Mouse (Mus musculus): ENCODE results near the gene Map3k6. TPM values are rescaled to one million over a fixed set of nuclear protein-coding genes. Genes with fewer than 3 reads are reported as not detected.

Gene Map3k6
- total RNA-seq (2021), result 1 to 10 TPM; 5.8 to 7.4 TPM
- long read RNA-seq, experiment 1, partial matches to known transcripts, result 4 of 11 reads
- long read RNA-seq, experiment 1, other reads (novel, unspliced or antisense), result 7 of 11 reads
- long read RNA-seq, experiment 2, partial matches to known transcripts, result 2 of 4 reads
- long read RNA-seq, experiment 2, other reads (novel, unspliced or antisense), result 1 of 4 reads

DNA sequence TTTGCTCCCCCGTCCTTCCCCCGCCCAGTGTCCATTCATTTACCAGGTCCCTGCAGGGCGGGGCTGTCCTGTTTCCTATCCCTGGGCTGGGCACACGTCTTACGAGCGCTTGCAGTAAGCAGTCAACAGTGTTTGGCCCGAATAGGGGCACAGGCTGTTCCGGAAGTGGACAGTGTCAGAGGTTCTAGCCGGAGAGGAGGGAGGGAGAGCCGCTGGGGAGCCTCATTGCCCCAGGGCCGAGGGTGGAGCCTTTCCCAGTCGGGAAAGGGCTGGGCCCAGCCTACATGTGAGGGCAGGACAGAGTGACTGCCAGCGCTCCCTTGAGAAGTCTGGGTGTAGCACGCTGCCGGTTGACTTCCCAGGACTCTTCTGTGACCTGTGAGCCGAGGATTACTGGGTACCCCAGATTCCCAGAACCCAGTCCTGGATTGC lies at the start of gene Map3k6:
Map3k6 (plus strand) TSS at position 329 of the 432 bp plus-strand sequence.
- DNase-seq (ENCODE audit: low spot score in 2 of 2), result no peak

DNA sequence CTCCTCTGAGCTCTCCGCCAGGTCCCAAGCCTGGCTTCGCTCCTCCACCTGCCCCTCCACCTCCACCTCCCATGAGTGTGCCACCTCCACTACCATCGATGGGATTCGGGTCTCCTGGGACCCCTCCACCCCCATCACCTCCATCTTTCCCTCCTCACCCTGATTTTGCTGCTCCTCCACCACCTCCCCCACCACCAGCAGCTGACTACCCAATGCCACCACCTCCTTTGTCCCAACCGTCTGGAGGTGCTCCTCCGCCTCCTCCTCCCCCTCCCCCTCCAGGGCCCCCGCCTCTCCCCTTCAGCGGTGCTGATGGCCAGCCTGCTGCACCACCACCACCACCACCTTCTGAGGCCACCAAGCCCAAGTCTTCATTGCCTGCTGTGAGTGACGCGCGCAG lies 46.1 kb upstream of the Map3k6 start:
- DNase-seq (ENCODE audit: low spot score in 2 of 2), result no peak

DNA sequence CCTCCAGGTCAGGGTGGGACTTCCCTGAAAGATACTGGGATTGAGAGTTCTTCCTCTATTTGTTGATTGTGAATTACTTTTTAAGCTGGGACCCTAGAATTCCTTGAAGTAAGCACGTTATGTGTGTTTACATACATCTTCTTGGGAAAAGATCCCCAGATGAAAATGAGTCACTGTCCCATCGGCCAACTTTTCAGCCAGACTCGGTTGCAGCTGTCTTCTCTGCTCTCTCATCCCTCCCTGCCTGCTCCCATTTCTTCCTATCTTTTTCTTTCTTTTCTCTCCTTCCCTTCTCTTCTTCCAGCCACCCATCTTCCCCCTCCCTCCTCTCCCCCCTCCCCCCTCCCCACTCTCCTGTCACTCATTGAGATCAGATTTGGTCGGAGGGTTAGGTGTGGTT lies 45.6 kb upstream of the Map3k6 start:
- DNase-seq (ENCODE audit: low spot score in 2 of 2), result no peak

DNA sequence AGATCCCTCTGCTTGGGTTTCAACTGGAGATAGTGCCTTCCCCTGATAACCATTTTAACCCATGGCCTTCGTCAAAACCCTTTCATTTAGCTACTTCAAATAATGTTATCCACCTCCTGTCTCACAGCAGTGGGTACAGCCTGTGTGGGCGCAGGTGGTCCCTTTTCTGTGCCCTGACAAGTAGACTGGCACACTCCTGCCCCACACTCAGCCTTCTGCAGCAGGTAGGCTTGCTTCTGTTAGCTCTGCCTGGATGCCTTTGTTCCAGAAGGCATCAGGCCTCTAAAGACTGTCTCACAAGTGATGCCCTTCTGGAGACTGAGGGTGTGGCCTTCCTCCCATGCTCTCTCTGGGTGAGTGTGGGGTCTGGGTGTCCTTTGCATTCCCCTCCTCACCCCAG lies 44.5 kb upstream of the Map3k6 start:
- DNase-seq (ENCODE audit: low spot score in 2 of 2), result no peak

DNA sequence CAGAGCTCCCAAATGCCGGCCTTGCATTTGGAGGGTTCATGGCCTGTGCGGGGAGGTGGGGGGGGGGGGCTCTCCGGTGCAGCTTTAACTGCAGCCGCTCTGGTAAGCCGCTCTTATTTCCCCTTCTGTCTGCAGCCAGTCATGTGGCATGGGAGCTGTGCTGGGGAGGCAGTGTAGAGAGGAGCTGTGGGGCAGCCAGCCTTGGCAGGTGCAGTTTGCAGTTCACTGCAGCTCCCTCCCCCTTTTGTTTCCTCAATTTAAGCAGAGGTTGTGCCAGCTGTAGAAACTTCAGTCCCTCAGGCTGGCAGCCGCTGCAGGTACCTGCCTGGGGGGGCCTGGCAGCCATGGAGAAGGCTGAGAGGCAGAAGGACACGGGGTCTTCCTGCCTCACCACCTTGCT lies 43.8 kb upstream of the Map3k6 start:
- DNase-seq (ENCODE audit: low spot score in 2 of 2), result no peak

DNA sequence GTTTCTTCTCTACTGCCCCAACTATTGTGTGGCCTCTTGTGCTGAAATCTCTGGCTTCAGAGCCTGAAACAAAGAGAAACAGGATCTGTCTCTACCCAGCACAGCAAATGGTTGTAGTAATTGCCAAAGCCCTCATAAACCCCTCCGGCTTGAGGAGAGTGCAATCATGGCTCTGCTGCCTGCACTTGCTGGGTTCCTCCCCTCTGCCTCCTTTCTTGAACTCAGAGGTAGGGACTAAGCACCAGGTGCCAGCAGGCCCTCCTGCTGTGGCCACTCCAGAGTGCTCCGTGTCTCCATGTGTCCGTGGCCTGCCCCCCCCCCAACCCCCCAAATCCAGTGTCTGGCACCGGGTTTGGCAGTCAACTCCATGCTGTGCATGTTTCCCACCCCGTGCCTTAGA lies 43.3 kb upstream of the Map3k6 start:
- DNase-seq (ENCODE audit: low spot score in 2 of 2), result no peak

DNA sequence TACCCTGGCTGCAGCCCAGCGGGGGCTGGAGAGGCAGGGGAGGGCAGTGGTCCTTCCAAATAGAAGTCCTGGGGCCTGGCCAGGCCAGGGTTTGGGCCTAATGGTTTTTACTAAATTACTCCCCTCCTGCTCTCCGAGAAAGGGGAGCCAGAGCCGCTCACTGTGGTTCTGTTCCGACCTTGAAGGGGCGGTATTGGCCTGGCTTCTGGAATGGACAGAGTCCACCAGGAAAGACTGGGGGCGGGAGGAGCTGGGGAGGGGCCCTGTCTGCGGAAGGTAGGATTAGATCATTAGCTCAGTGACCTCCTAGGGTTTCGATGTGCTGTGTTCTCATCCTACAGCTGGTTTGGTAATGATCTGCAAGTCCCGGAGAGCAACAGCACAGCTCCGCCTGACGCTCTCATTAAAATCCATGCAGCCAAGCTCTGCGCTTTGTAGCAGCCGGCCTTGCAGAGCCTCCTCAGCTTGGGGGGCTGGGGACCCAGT lies 42.8 kb upstream of the Map3k6 start:
- no peak for DNase-seq (ENCODE audit: low spot score in 2 of 2)

DNA sequence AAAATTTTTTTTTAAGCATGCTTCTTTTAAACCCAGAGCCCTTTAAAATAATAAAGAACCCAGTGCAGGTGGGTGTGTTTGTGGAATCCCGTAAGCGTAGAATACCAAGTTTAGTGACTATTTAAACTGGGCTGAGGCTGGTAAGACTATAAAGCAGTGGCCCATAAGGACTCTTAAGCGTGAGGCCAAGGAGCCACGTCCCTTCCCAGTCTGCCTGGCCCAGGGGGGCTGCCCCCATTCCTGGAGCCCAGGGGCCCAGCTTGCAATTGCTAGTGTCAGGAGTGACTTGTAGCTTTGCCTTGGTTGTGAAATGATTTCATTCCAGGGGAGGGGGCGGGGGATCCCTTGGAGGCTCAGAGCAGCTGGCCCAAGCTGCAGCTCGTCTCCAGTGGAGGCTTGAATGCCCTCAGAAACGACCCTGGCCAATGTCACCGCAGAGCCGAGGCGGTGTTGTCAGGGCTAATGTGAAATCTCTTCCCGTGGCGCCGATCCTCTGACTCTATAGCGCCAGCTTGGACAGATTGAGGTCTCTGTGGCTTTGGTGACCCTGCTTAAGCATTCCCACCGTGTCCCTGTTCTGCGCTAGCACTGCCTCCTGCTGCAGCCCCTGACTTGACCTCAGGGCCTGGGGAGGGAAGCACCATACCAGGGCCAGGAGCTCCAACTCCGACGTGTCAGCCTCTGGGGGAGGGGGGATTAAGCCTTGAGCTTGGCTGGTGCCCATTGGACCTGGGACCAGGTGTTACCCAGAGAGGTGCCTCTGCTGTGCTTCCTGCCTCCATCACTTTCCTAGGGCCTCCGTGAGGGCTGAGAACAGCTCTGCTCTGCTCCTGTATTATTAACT lies 42.1 kb upstream of the Map3k6 start:
- DNase-seq (ENCODE audit: low spot score in 2 of 2), result no peak

DNA sequence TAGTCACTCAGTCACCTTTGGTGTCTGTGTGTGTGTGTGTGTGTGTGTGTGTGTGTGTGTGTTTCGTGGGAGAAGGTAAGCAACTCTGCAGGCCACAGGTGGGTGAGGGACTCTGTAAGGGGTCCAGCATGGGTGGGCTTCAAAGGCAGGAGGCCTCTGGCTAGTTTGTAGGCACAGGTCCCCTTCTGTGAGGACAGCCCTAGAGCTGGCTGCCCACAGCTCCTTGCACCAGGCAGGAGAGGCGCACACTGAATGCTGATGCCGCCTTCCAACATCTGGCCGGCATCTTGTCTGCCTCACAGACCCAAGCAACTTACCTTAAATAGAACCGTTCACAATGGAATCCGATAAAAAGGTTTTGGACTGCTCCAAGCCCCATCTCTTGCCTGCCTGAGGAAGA lies 40.9 kb upstream of the Map3k6 start:
- no peak for DNase-seq (ENCODE audit: low spot score in 2 of 2)

DNA sequence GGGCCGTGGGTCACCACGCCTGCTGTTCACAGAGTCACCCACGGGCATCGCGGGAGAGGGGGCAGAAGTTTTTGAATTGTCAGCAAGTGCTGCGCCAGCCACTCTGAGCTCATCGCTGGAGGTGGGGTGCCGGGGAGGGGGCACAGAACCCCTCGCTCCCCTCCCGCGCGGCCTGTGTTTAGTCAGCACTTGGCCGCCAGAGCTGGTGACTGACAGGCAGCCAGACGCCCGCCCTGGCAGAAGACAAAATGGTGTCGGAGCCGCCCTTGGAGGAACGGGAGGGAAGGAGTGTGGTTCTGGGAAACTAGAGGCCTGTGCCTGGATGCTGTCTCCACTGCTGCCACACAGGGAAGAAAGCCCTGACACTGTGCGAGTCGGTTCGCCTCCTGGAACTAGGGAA lies 40.3 kb upstream of the Map3k6 start:
- peak; percentile 48 to 67 for DNase-seq (ENCODE audit: low spot score in 2 of 2)

DNA sequence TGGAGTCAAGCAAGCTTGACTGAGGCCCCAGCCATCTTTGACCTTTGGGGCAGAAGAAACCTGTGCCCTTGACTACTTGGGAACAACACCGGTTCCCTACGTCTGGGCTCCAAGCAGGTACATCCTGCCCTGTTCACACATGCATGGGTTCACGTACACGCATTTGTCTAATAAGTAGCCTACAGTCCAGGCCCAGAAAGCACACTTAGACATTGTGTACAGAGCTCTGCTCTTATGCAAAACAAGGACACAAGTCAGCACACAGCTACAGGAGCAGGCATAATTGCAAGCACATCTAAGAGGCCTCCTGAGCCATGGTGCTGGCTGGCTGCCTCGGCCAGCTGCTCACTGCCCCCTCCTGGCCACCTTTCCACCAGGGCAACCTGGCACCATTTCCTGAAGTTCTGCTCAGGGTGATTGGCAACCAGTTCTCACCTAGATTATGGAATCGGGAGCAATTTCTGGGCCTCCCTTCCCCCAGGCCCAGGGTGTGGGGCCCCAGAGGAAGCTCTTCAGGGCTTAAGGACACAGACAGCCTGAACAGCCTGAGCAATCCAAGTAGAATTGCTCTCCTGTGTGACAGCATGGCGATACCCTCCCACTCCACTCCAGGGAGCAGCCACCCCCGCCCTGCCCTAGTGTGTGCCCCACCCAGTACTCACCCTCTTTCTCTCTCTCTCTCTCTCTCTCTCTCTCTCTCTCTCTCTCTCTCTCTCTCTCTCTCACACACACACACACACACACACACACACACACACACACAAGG lies 39.4 kb upstream of the Map3k6 start:
- DNase-seq (ENCODE audit: low spot score in 2 of 2), result peak in 1 of 2 experiments; percentile 44

DNA sequence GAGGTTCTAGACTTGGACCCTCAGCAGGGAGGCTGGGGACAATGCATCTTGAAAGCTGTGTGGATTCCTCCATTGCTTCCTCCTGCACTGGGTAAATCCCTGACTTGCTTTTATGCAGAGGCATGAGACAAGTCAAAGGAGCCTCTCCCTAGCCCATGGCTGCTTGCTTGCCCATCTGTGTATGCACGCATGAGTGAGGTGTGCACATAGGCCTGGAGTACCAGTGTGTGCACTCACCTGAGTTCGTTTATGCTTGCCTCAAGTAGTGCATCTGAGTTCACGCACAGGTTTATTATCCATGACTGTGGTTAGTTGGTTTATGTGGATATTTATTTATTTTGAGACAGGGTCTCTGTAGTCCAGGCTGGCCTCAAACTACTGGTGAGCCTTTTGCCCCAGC lies 38.4 kb upstream of the Map3k6 start:
- DNase-seq (ENCODE audit: low spot score in 2 of 2), result no peak

DNA sequence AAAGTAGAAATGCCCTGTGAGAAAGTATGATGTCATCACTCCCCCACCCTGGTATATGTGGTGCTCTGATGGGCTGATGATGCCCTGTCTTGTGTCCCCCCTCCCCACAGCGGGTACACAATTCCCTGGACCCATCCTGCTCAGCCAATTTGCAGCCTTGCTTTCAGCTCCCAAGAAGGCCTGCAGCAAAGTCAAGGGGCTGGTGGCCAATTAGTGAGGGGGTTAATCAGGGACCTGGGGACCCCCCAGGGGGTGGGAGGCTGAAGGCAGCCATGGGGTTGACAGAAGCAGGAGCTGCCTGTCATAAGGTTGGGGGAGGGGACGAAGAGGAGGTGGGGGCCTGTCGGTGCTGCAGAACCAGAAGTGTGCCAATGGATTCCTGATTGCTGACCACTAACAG lies 37.0 kb upstream of the Map3k6 start:
- no peak for DNase-seq (ENCODE audit: low spot score in 2 of 2)

DNA sequence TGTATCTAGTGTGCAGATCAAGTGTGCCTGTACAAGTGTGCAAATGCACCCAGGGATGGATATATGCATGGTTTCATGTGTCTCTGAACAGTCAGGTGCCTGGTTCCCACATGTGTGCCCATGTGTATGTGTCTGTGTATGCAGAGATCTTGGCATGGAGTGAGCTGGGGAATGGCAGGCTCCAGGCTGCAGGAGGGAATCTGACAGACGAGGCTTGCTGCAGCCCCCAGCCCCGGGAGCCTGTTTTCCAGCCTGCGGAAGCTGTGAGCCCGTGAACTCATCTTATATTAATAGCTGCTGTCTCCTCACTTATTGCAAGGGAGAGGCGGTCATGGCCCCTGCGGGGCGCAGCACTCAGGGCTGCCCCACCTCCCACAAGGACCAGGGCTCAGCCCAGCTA lies 36.2 kb upstream of the Map3k6 start:
- DNase-seq (ENCODE audit: low spot score in 2 of 2), result no peak

DNA sequence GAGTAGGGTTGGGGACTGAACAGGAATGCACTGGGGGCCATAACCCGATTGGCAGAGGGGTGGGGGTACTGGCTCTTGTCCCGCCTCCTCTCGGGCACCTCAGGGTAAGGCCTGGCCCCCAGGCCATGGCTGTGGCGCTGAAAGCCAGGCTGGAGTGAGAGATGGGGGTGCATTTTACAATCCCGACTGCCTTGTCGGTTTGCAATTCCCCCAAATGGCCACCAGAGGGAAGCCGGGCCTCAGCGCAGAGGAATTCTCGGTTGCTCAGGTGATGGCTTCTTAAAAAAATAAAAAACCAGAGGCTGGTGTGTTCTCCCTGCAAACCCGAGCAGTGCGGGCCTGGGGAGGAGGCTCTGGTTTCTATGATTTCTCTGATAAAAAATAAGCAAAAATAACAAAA lies 31.3 kb upstream of the Map3k6 start:
- DNase-seq (ENCODE audit: low spot score in 2 of 2), result peak; percentile 44 to 57

DNA sequence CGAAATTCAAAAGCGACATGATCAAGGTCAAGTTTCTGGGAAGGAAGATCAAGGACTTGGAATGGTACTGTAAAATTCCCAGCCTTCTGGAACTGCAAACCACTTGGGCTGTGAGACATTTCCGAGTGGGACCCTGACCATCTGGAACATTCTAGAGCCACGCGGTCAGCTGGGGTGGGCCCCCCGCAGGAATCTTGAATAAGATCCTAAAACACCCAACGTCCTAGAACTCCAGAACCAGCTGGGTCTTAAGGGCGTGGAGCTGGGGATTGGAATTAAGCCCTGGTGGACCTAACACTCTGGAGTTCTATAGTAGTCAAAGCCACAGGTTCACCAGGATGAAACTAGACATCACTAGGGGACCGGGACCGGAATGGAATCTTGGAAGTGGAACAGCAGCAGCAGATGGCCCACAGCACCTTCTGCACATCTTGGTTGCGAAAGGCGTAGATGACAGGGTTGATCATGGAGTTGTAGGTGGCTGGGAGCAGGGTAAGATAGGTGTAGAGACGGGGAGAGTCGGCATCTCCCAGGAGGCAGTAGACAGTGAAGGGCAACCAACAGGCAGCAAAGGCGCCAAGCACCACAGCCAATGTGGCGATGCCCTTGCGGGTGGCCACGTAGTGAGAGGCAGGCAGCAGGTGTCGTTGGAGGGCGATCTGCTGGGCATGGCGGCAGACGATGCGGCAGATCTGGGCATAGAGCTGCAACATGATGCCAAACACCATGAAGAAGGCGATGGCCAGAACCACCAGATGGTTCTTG lies 30.4 kb upstream of the Map3k6 start:
- DNase-seq (ENCODE audit: low spot score in 2 of 2), result no peak

DNA sequence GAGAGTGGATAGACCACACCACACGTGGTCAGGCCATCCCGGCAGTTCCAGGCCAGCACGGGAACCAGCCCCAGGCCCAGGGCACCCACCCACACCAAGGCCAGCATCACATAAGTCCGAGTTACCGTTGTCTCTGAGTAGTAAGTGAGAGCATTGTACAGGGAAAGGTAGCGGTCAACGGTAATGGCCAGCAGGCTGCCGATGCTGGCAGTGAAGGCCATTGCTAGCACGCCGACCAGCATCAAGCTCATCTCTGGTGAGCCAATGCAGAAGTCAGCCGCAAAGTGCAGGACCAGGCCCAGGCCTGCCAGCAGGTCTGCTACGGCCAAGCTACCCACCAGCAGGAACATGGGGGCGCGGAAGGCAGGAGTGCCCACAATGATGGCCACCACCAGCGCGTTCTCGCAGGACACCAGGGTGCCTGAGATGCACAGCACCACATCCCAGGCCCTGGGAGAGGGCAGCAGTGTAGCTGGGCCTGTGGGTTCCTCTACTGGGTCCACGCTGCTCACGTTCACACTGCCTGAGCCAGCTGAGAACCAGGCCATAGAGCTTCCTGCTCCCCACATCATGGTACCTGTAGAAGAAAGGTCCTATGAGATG lies 29.7 kb upstream of the Map3k6 start:
- DNase-seq (ENCODE audit: low spot score in 2 of 2), result no peak

DNA sequence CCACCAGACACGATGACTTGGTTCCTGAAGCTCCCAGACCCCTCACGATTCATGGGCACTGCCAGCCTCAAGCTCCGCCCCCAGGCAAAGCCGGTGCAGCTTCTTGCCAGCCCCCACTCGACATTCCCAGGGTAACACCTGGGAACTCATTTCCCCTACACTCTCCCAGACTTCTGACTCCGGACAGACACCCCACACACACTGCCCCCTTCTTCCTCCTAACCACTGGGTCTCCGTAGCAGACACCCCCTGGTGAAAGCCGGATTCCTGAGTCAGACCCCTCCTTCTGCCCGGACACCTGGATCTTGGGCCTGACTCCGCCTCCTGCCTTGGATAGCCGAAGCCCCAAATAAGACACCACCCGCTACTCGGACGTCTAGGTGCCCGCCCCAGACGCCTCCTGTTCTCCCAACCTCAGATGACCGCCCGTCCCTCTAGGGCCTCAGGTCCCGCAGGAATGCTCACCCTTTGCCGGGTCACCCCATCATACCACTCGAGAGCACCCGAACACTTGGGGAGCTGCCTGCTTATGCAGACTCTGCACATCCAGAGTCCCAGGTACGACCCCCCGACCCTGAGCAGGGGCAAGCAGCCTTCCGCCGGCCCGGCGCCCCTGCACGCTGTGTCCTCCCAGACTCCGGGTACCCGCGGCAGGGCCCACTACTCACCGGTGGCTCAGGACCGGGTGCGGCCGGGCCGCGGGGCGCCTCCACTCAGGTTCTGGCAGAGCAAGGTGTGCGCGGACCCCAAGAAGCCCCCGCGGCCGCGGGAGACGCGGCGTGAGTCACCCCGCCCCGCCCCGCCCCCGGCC lies 28.7 kb upstream of the Map3k6 start, which contains the start of the genes Cd164l2 and Gpr3:
Cd164l2 (plus strand) TSS at position 381 of the 811 bp plus-strand sequence.
Gpr3 (minus strand) TSS at position 786 of the 811 bp plus-strand sequence.
- DNase-seq (ENCODE audit: low spot score in 2 of 2), result peak in 1 of 2 experiments; percentile 30

DNA sequence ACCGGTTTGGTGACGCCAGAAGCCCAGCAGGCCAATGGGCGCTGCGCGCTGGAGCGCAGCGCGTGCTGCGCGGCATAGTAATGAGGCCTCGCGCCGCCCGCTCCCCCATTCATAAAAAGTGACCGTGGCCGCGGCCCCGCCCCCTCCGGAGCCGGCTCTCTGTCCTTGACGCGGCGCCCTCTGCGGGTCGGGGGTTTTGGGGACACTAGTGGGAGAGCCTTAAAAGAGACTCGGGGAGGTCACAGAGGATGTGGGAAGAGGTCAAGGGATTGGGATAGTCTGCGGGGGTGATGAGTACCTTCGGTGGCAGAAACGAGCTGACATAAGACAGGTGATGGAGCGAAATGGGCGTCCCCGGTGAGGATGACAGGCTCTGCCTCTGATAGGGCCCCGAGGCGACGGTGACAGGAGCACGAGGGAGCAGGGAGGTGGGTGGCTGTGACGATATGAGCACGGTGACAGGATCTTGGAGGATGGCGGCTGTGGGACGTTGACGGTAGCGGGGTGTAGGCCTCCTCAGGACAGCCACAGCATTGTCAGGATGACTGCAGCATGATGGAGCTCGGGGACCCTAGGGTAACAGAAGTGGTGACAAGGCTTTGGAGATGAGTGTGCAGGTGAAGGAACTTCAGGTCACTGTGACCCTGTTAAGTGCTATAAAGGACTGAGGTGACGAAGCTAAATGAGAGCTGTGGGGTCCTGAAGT lies 27.9 kb upstream of the Map3k6 start:
- peak; percentile 81 to 85 for DNase-seq (ENCODE audit: low spot score in 2 of 2)
